Mouse (Mus musculus) liver, postnatal 0 days (tissue): Measurements from ENCODE around the gene Col4a2. TPM values are rescaled to one million over a fixed set of nuclear protein-coding genes. Genes with fewer than 3 reads are reported as not detected.

ENCODE experiments used
- ATAC-seq: fragments of 200-750 bp; cut with Nextera tagmentation; 2 replicates; pipeline ENCODE4 v1.8.0; 2017; ENCODE audit warnings: mild to moderate bottlenecking, moderate library complexity
- DNase-seq: peaks from one replicate; pipeline ENCODE4 v3.0.0-alpha.2; 2016
- H3K27ac ChIP-seq: fragments of 300-500 bp; sonication (generic); 2 replicates; pipeline ENCODE4 v1.5.1; 2014; ENCODE audit warnings: antibody characterized with exemption, moderate library complexity, mild to moderate bottlenecking, low read depth
- H3K27me3 ChIP-seq: fragments of 300-500 bp; sonication (generic); 2 replicates; pipeline ENCODE4 v1.6.1; 2014; ENCODE audit warnings: low read length, control low read depth, mixed read lengths; ENCODE audit not compliant: insufficient read depth
- H3K36me3 ChIP-seq: fragments of 300-500 bp; sonication (generic); replicated peaks from 2 replicates; pipeline ENCODE4 v1.6.1; 2014; ENCODE audit warnings: mild to moderate bottlenecking, control low read depth, low read length, moderate library complexity, mixed read lengths; ENCODE audit not compliant: insufficient read depth
- H3K4me1 ChIP-seq: fragments of 300-500 bp; sonication (generic); 2 replicates; pipeline ENCODE4 v1.6.1; 2014; ENCODE audit warnings: antibody characterized with exemption, mild to moderate bottlenecking, control low read depth; ENCODE audit not compliant: insufficient read depth
- H3K4me2 ChIP-seq: fragments of 300-500 bp; sonication (generic); 2 replicates; pipeline ENCODE4 v1.6.1; 2014; ENCODE audit warnings: low read depth, mild to moderate bottlenecking, low read length, moderate library complexity, mixed read lengths
- H3K4me3 ChIP-seq: fragments of 300-500 bp; sonication (generic); 2 replicates; pipeline ENCODE4 v1.5.1; 2014; ENCODE audit warnings: low read depth, low read length
- H3K9ac ChIP-seq: fragments of 300-500 bp; sonication (generic); replicated peaks from 2 replicates; pipeline ENCODE4 v1.6.1; 2014; ENCODE audit warnings: mild to moderate bottlenecking, moderate library complexity
- H3K9me3 ChIP-seq: fragments of 300-500 bp; sonication (generic); 2 replicates; pipeline ENCODE4 v1.6.1; 2016; ENCODE audit warnings: mild to moderate bottlenecking, control low read depth, low read length, mixed read lengths
- CTCF ChIP-seq: sonication (generic); IDR thresholded peaks from 2 replicates; pipeline ENCODE4 v1.5.1; 2016; ENCODE audit warnings: antibody characterized with exemption, low read depth
- EP300 ChIP-seq: IDR thresholded peaks from 2 replicates; pipeline ENCODE4 v1.6.1; 2016; ENCODE audit warnings: antibody characterized with exemption, low read depth, mild to moderate bottlenecking
- WGBS: fragments of 180-500 bp; shearing (Covaris S2); extraction: QIAGEN DNeasy Blood & Tissue Kit; methylation state at CpG from one replicate; pipeline ENCODE4 v1.1.7; 2014; ENCODE audit not compliant: insufficient replicate concordance; 5-methylcytosine and 5-hydroxymethylcytosine counted together
- polyA plus RNA-seq: library from polyadenylated mRNA; unstranded; fragments of >200 nt; fragmentation: Nextera tagmentation; extraction: Ambion mirVana; gene quantifications from 2 replicates; pipeline ENCODE4 v1.2.1, GENCODE M21; 2015

Col4a2 gene
- polyA plus RNA-seq, 1 experiment from 2014 or later: 9.7 TPM

DNA sequence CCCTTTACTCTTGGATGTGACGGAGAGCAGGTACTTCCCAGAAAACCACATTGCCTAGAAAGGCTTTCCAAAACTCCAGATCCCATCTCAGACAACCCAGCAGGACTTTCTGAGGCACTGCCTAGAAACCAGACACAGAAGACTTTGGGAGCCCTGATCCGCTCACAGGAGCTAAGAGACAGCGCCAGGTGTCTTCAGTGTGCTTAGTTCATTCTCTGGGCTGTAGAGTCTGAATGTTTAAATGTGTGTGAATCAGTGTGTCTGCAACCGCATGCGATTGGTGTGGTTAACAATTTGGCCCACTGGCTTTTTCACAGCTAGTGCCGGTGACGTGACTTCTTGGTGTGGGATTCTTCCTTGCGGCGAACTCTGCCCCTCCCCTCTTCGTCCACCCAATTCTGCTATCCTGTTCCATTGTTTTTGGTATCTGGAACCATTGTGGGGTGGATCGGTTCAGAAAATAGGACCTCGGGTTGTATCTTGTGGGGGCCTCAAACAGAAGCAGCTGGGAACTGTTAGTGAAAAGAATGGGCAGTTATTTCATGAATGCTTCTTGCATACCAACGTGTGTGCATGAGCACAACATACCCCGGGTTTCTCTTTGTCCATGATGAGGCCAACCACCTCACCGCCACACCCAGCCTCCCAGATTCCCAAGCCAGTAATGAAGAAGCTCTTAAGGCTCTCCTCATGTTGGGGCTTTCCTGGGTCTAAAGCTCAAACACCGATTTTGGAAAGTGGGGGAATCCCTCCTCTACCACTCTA lies 2.8 kb downstream of the Col4a2 start:
- H3K4me2 ChIP-seq: no peak overlapping the region
- 74% methylated on average over 16 of the region's 16 CpGs for whole genome bisulfite sequencing

GRCm38 (mm10) chr8:11316118-11316517 lies 3.5 kb downstream of the Col4a2 start:
- 59% methylated on average over 6 of the region's 6 CpGs for WGBS
- no peak for TF ChIP-seq EP300
- no peak for TF ChIP-seq CTCF
- Histone ChIP-seq H3K9ac (no peak overlapping the region), H3K36me3 (no peaks in the 10 kb centered on the region), H3K4me2 (no peak overlapping the region), H3K4me1 (peaks cover 4% of the 10 kb centered on the region; the same call in 1 of the 2 replicates), H3K27ac (no peak overlapping the region), H3K27me3 (peaks cover 26% of the 10 kb centered on the region), H3K9me3 (no peaks in the 10 kb centered on the region), H3K4me3 (no peak overlapping the region)
- DNase-seq (no peak), ATAC-seq (no peak)

More for the DNA sequence above, 2.8 kb downstream of the Col4a2 start:
- Histone ChIP-seq H3K9me3 (no peaks in the 10 kb centered on the region), H3K4me1 (peaks cover 4% of the 10 kb centered on the region; the same call in 1 of the 2 replicates), H3K9ac (no peak overlapping the region), H3K27me3 (peaks cover 26% of the 10 kb centered on the region), H3K4me3 (no peak overlapping the region), H3K27ac (no peak overlapping the region), H3K36me3 (no peaks in the 10 kb centered on the region)
- DNase-seq: no peak
- TF ChIP-seq EP300 (no peak), CTCF (no peak)
- no peak for ATAC-seq

GRCm38 (mm10) chr8:11319405-11319804 lies 6.8 kb downstream of the Col4a2 start:
- no peak overlapping the region for H3K4me3 ChIP-seq
- no peak overlapping the region for H3K27ac ChIP-seq
- WGBS: 76% methylated on average over 11 of the region's 11 CpGs
- no peak overlapping the region for H3K4me2 ChIP-seq
- no peaks in the 10 kb centered on the region for H3K9me3 ChIP-seq
- ATAC-seq: no peak
- H3K27me3 ChIP-seq: no peaks in the 10 kb centered on the region
- peaks cover 16% of the 10 kb centered on the region for H3K4me1 ChIP-seq
- TF ChIP-seq EP300 (no peak), CTCF (no peak)
- no peak overlapping the region for H3K9ac ChIP-seq
- DNase-seq: no peak
- H3K36me3 ChIP-seq: no peaks in the 10 kb centered on the region

- DNase-seq (no peak), ATAC-seq (no peak)
- TF ChIP-seq EP300 (no peak), CTCF (no peak)
- H3K27ac ChIP-seq: no peak overlapping the region
- no peaks in the 10 kb centered on the region for H3K36me3 ChIP-seq
- H3K4me2 ChIP-seq: no peak overlapping the region
- no peaks in the 10 kb centered on the region for H3K9me3 ChIP-seq
- 56% methylated on average over 7 of the region's 7 CpGs for WGBS
- H3K9ac ChIP-seq: no peak overlapping the region
- H3K27me3 ChIP-seq: no peaks in the 10 kb centered on the region
- H3K4me1 ChIP-seq: peaks cover 16% of the 10 kb centered on the region
- H3K4me3 ChIP-seq: no peak overlapping the region
Measured at GRCm38 (mm10) chr8:11321841-11322240, 9.2 kb downstream of the Col4a2 start.

DNA sequence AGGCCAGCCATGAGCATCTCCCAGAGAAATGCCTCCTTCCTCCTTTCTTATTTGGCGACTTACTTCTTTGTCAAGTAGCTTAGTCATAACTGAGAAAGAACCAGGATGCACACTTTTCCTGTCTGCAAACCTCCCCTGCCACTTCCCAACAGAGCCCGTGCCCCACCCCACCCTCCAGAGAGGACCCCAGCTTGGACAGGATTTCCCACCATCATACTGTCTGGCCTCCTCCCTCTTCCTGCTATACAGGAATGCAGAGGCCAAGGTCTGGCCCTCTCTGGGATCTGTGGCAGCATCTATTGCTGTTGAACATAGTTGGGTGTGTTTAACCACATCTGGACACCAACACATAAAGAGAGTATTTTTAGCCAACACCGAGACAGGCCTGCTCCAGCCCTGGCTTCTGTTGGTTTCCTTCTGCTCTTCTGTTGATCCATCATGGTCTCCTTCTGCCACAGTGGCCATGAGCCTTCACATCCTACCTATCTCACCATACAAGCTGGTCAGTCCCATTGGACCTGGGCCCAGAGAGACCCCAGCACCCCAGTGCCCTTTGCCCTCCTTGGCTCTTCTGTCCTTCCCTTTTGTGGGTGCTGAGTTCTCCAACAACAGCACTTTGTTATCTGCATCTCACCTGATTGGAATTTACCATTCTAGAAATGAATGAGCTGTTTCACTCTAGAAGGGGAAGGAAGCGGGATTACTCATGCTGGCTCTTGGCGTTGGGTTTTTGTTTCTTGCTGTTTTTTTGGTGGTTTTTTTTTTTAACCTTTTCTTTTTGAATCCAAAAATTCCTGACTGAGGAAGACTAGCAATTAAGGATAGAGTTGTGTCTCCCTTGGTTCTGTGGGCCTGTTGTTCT lies 10.3 kb downstream of the Col4a2 start:
- WGBS: 42% methylated on average over 5 of the region's 5 CpGs
- H3K36me3 ChIP-seq: no peaks in the 10 kb centered on the region
- no peak overlapping the region for H3K27ac ChIP-seq
- H3K27me3 ChIP-seq: no peaks in the 10 kb centered on the region
- H3K4me2 ChIP-seq: no peak overlapping the region
- TF ChIP-seq CTCF: no peak
- no peak for TF ChIP-seq EP300
- H3K9me3 ChIP-seq: no peaks in the 10 kb centered on the region
- H3K4me3 ChIP-seq: no peak overlapping the region
- no peak for ATAC-seq
- no peak for DNase-seq
- H3K9ac ChIP-seq: no peak overlapping the region
- H3K4me1 ChIP-seq: peaks cover 18% of the 10 kb centered on the region

GRCm38 (mm10) chr8:11323681-11324080 lies 11.1 kb downstream of the Col4a2 start:
- no peaks in the 10 kb centered on the region for H3K36me3 ChIP-seq
- peaks cover 18% of the 10 kb centered on the region for H3K4me1 ChIP-seq
- no peak for TF ChIP-seq CTCF
- H3K9ac ChIP-seq: no peak overlapping the region
- no peak overlapping the region for H3K27ac ChIP-seq
- ATAC-seq (no peak), DNase-seq (no peak)
- no peaks in the 10 kb centered on the region for H3K27me3 ChIP-seq
- 76% methylated on average over 1 of the region's 1 CpGs for WGBS
- no peak overlapping the region for H3K4me2 ChIP-seq
- no peaks in the 10 kb centered on the region for H3K9me3 ChIP-seq
- no peak overlapping the region for H3K4me3 ChIP-seq
